Mouse (Mus musculus) thymus, postnatal 25 days (tissue): ENCODE measurements around the gene Nwd2.

Experiments used
- DNase-seq: peaks from one replicate; pipeline ENCODE4 v3.0.0; 2022

Nwd2 gene

GRCm38 (mm10) chr5:63649070-63649532, at the start of gene Nwd2:
Gene Nwd2, plus strand, starts transcription at chr5:63649102.
- no peak for DNase-seq

- no peak for DNase-seq
Observed at GRCm38 (mm10) chr5:63607447-63607846, 41.5 kb upstream of the Nwd2 start.

GRCm38 (mm10) chr5:63616792-63617668, 31.9 kb upstream of the Nwd2 start:
- DNase-seq = no peak

- DNase-seq = no peak
Observed at GRCm38 (mm10) chr5:63624123-63624522, 24.8 kb upstream of the Nwd2 start.

- no peak for DNase-seq
Observed at GRCm38 (mm10) chr5:63627832-63628530, 20.9 kb upstream of the Nwd2 start.

GRCm38 (mm10) chr5:63628531-63628871, 20.4 kb upstream of the Nwd2 start:
- no peak for DNase-seq

GRCm38 (mm10) chr5:63634636-63635035, 14.3 kb upstream of the Nwd2 start:
- no peak for DNase-seq

GRCm38 (mm10) chr5:63648187-63648586, 715 bp upstream of the Nwd2 start:
- DNase-seq = no peak

- no peak for DNase-seq
Observed at GRCm38 (mm10) chr5:63649533-63650464, 897 bp downstream of the Nwd2 start.

- DNase-seq = no peak
Observed at GRCm38 (mm10) chr5:63651813-63652212, 2.9 kb downstream of the Nwd2 start.

- DNase-seq = no peak
Observed at GRCm38 (mm10) chr5:63652705-63653104, 3.8 kb downstream of the Nwd2 start.

- no peak for DNase-seq
Observed at GRCm38 (mm10) chr5:63666884-63667283, 18.0 kb downstream of the Nwd2 start.

- DNase-seq = no peak
Observed at GRCm38 (mm10) chr5:63675934-63676333, 27.0 kb downstream of the Nwd2 start.

GRCm38 (mm10) chr5:63689084-63689483, 40.2 kb downstream of the Nwd2 start:
- no peak for DNase-seq

- no peak for DNase-seq
Observed at GRCm38 (mm10) chr5:63696784-63697183, 47.9 kb downstream of the Nwd2 start.

GRCm38 (mm10) chr5:63697196-63697595, 48.3 kb downstream of the Nwd2 start:
- no peak for DNase-seq

GRCm38 (mm10) chr5:63728955-63729354, 80.1 kb downstream of the Nwd2 start:
- no peak for DNase-seq

GRCm38 (mm10) chr5:63735521-63735920, 86.6 kb downstream of the Nwd2 start:
- no peak for DNase-seq

- DNase-seq = no peak
Observed at GRCm38 (mm10) chr5:63743426-63743825, 94.5 kb downstream of the Nwd2 start.

GRCm38 (mm10) chr5:63748299-63748698, 99.4 kb downstream of the Nwd2 start:
- DNase-seq = no peak

- DNase-seq = no peak
Observed at GRCm38 (mm10) chr5:63748759-63749158, 99.9 kb downstream of the Nwd2 start.

- no peak for DNase-seq
Observed at GRCm38 (mm10) chr5:63755092-63755761, 106.3 kb downstream of the Nwd2 start.
